Mouse (Mus musculus): Measurements from ENCODE around the gene Pik3c2a.

Gene Pik3c2a

DNA sequence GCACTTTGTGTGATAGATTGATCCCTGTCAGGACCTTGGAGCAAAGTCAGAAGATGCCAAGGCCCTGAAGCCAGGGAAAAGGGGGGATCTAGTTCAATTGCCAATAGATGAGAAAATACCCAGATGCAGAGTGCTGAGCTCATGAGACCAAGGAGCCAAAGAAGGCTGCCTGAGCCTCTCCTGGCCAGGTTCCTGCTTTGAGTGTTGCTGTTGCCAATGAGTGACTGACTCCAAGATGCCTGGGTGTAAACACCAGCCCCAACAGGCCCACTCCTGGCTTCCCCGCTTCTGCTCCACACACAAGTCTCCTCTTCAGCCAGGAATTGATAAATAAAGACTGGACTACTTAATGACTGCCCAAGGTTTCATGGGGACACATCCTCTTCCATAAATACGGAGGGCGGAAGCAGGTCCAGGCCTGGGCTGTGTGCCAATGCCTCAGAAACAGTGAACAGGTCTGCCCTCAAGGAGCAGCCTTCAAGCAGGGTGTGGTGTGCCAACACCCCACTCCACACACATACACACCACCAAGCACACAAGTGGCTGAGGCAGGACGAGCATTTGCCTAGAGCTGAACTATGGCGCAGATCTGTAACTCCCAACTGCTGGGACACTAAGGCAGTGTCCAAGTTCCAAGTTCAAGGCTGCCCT, 141.5 kb downstream of the Pik3c2a start:
- no peak for ATAC-seq (ENCODE audit: insufficient number of reproducible peaks, low FRiP score, low TSS enrichment)

DNA sequence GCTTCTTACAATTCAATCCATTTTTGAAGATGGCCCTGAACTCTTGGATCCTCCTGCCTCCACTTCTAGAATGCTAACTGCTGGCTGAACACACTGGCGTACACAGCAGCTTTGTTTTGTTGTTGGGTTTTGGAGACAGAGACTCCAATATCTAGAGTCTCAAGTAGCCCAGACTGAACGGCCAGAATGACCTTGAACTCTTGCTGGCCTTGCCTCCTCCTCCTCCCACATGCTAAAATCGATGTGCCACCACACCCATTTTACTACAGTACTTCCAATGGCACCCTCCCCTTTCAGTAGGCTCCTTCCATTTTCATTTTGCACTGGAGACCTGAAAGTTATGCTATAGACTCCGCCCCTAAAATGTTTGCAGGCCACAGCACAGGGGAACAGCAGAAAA, 142.1 kb downstream of the Pik3c2a start:
- ATAC-seq (ENCODE audit: insufficient number of reproducible peaks, low FRiP score, low TSS enrichment): no peak

DNA sequence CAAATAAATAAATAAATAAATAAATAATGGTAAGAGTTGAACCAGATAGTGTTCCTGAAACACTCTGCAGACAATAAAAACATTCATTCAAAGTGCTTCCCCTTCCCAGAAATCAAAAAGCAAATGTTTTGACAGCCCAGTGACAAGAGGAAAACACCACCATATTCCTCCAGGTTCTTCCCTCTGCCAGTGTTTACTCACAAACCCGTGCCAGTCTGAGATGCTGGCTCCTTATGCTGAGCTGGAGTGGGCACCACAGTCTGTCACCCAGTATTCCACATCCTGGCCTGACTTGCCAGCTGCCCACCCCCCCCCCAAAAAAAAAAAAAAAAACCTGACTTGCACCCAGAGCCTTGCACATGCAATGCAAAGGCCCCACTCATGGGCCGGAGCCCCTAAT, 144.4 kb downstream of the Pik3c2a start:
- ATAC-seq (ENCODE audit: insufficient number of reproducible peaks, low FRiP score, low TSS enrichment): no peak

DNA sequence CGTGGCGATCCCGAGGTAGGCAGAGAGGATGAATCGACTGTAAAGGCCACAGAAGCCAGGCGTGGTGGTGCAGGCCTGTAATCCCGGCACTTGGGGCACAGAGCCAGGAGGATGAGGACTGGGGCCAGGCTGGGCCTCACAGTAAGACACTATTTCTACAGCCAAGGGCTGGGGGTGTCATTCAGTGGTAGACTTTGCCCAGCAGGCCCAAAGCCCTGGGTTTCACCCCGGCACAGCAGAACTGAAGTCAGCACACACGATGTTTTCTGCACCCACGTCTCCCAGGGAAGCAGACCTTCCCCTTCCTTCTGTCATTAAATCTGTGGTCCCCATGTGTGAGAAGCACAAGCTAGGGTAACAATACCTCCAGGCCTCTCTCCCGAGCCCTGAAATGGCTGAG, 144.9 kb downstream of the Pik3c2a start:
- ATAC-seq (ENCODE audit: insufficient number of reproducible peaks, low FRiP score, low TSS enrichment): no peak

DNA sequence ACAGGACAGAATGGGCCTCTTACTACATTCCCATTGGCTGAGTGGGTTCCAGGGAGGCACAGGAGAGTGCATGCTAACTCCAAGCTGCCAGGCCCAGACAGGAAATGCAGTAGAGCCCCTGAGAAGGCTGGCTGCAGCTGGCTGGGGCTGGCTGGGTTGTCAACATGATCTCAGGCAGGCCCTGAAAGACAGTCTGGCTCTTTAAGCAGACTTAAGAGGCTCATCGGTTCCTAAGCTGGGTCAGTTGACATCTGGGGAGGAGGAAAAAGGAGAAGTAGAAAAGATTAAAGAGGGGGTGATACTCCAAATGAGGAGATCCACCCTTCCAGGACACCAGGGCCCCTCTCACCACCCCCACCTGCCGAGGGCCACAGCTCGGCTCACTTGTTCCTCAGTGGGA, 148.3 kb downstream of the Pik3c2a start:
- ATAC-seq (ENCODE audit: insufficient number of reproducible peaks, low FRiP score, low TSS enrichment): no peak

DNA sequence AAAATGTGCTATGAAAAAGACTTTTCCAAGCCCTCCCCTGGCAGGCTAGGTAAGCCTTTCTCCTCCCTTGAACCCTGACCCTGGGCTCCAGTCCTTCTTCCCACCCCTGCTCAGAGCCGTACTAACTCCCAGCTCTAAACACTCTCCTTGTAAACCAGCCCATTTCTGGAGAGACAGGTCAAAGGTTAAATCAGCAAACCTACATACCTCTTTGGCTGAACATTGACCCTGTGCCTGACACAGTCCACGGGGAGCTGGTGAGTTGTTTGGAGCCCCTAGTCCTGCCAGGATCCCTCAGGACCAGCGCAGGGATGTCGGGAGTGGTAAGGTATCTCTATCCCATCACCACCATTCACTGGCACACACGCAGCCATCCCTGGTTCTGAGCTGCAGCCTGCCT, 150.9 kb downstream of the Pik3c2a start:
- ATAC-seq (ENCODE audit: insufficient number of reproducible peaks, low FRiP score, low TSS enrichment): no peak

- ATAC-seq (ENCODE audit: insufficient number of reproducible peaks, low FRiP score, low TSS enrichment): no peak
These were observed 152.7 kb downstream of the Pik3c2a start for GRCm38 (mm10) chr7:116290559-116290958.

DNA sequence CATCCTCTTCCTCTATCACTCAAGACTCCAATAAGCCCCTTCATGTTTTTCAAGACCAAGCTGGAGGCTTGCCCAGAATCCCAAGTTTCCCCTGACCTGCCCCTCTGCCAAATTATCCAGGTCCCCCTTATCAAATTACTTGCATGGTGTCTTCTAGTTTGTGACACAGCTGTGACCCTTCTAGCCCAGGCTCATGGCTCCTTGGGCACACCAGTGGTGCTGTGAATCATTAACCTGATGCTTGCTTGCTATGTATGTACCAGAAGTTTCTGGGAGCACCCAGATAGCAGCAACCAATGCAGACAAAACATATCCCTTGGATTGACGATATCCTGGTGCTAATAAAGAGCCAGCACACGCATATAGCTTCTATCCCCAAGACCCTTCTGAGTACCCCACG, 154.3 kb downstream of the Pik3c2a start:
- no peak for ATAC-seq (ENCODE audit: insufficient number of reproducible peaks, low FRiP score, low TSS enrichment)

- no peak for ATAC-seq (ENCODE audit: insufficient number of reproducible peaks, low FRiP score, low TSS enrichment)
These were observed 155.3 kb downstream of the Pik3c2a start for GRCm38 (mm10) chr7:116287959-116288358.
